Mouse (Mus musculus) liver, embryonic 13.5 days (tissue): ENCODE results near the gene Efs. TPM values are rescaled to one million over a fixed set of nuclear protein-coding genes. Genes with fewer than 3 reads are reported as not detected.
A peak's percentile ranks its signal among the peaks of the same experiment; 100 is the strongest.

Source experiments
- ATAC-seq: fragments of 200-750 bp; cut with Nextera tagmentation; 2 replicates; pipeline ENCODE4 v1.8.0; 2017; ENCODE audit warnings: low read depth, mild to moderate bottlenecking, moderate number of reproducible peaks, moderate library complexity
- DNase-seq: peaks from one replicate; pipeline ENCODE4 v3.0.0; 2022
- H3K27ac ChIP-seq: fragments of 300-500 bp; sonication (generic); 2 replicates; pipeline ENCODE4 v1.5.1; 2015; ENCODE audit warnings: moderate library complexity, mild to moderate bottlenecking, inconsistent platforms
- H3K27me3 ChIP-seq: fragments of 300-500 bp; sonication (generic); 2 replicates; pipeline ENCODE4 v1.6.1; 2015; ENCODE audit warnings: mild to moderate bottlenecking, inconsistent platforms
- H3K36me3 ChIP-seq: fragments of 300-500 bp; sonication (generic); 2 replicates; pipeline ENCODE4 v1.6.1; 2015; ENCODE audit warnings: mild to moderate bottlenecking, inconsistent platforms
- H3K4me1 ChIP-seq: fragments of 300-500 bp; sonication (generic); replicated peaks from 2 replicates; pipeline ENCODE4 v1.6.1; 2015; ENCODE audit warnings: inconsistent platforms
- H3K4me2 ChIP-seq: fragments of 300-500 bp; sonication (generic); 2 replicates; pipeline ENCODE4 v1.6.1; 2015; ENCODE audit warnings: inconsistent platforms, mild to moderate bottlenecking, moderate library complexity
- H3K4me3 ChIP-seq: fragments of 300-500 bp; sonication (generic); replicated peaks from 2 replicates; pipeline ENCODE4 v1.5.1; 2015; ENCODE audit warnings: mild to moderate bottlenecking, inconsistent platforms
- H3K9ac ChIP-seq: fragments of 300-500 bp; sonication (generic); 2 replicates; pipeline ENCODE4 v1.6.1; 2015; ENCODE audit warnings: mild to moderate bottlenecking, inconsistent platforms
- H3K9me3 ChIP-seq: fragments of 300-500 bp; sonication (generic); replicated peaks from 2 replicates; pipeline ENCODE4 v1.6.1; 2016; ENCODE audit warnings: inconsistent platforms
- WGBS: fragments of 180-500 bp; shearing (Covaris S2); methylation state at CpG from one replicate; pipeline ENCODE4 v1.1.7; 2015; ENCODE audit not compliant: insufficient replicate concordance; 5-methylcytosine and 5-hydroxymethylcytosine counted together
- microRNA counts: library from miRNA; unstranded; fragments of <30 nt; microRNA quantifications from one replicate; lab custom pipeline; 2016
- microRNA-seq: library from miRNA; unstranded; fragments of <30 nt; microRNA quantifications from one replicate; pipeline ENCODE4, GENCODE M21; 2016
- polyA plus RNA-seq: library from polyadenylated mRNA; unstranded; fragments of >200 nt; fragmentation: Nextera tagmentation; extraction: Ambion mirVana; gene quantifications from 2 replicates; pipeline ENCODE4 v1.2.1, GENCODE M21; 2015

Gene Efs
- polyA plus RNA-seq, 1 experiment from 2014 or later, result 0.71 TPM

DNA sequence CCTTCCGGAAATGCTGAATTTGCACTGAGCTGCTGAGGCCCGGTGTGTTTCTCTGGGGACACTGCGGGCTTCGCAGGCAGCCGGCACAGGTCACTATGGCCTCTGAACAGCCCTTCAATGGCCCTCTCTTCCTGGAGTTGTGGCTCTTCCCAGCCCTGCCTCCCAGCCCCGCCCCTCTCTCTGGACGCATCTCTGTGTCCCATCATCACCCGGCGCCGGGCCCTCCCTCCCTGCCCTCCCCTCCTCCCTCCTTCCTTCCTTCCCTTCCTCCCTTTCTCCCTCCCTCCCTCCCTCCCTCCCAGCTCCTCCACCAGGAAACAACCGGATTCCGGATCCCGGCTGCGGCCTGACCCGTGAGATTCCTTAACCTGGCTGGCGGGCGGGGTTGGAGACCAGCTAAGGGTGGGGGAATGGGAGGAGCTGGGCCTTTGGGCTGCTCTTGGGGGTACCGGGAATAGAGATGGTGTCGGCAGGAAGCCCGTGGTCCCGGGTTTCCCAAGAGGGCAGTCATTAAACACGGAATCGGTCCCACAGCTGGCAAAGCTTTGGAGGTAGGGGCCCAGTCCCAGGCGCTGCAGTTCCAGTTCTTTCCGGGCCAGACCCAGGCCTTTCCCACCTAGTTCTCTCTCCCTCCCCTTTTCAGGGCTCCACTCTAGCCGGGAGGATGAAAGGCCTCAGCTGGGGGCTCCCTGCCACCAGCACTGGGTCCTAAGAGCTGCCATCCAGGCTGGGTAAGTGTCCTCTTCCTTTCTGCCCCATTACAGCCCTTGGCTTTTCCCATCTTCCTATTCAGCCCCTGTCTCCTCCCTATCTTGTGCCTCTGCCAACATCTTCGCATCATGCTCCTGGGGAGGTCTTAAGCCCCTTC is 42.5 kb downstream of the Efs start, which contains the start of the genes Bcl2l2 and Gm20521:
Gene Bcl2l2 (plus strand): TSS at position 224 of the 868 bp plus-strand sequence.
Gene Gm20521 (plus strand): TSS at position 288 of the 868 bp plus-strand sequence.
- Histone ChIP-seq H3K4me2 (peak within 1 kb of the TSS; percentile 75), H3K9me3 (no peaks in the 10 kb centered on the region), H3K4me3 (peak within 1 kb of the TSS; percentile 65), H3K9ac (peak within 1 kb of the TSS; percentile 74), H3K36me3 (0 out of 2 replicates have a peak, but pooled peaks cover 4% of the 10 kb centered on the region), H3K4me1 (peaks cover 19% of the 10 kb centered on the region), H3K27me3 (no peaks in the 10 kb centered on the region), H3K27ac (peak within 1 kb of the TSS; percentile 79)
- ATAC-seq (peak; percentile 88), DNase-seq (peak; percentile 50)
- WGBS, result 2% methylated on average over 27 of the region's 27 CpGs

DNA sequence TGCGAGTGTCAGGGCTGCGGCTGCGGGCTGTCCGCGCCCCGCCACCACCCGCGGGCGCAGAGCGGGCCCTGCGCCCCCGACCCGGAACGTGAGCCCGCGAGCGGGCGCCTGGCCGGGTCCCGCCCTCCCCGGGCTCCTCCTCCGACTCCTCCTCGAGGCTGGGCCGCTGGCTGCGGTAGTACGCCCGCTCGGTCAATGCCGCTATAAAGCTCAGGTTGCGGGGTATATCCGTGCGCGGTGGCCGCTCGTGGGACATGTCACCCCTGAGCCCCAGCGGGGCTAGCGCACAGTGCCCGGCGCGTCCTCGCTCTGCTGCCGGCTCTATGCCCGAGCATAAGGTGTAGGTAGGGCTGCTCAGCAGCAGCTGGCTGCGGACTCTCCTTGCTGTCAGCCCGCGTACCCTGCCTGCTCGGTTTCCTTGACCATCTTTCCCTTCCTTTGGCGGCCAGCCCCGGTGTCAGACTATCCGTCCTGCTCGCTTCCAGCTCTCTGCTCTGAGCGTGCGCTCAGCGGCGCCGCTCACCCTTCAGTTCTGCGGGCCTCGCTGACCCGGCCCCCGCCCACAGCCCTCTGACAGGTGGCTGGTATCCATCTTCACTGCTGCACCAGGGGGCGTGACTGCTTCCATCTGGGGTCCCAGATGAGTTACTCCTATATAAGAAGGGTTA is 48.7 kb downstream of the Efs start, which contains the start of gene Ppp1r3e:
Gene Ppp1r3e (minus strand): TSS at position 503 of the 668 bp plus-strand sequence.
- DNase-seq (peak; percentile 50), ATAC-seq (peak; percentile 81)
- Histone ChIP-seq H3K9me3 (no peaks in the 10 kb centered on the region), H3K27me3 (no peaks in the 10 kb centered on the region), H3K36me3 (no peaks in the 10 kb centered on the region), H3K4me3 (peak within 1 kb of the TSS; percentile 75), H3K27ac (peak within 1 kb of the TSS; percentile 79), H3K4me1 (peaks cover 29% of the 10 kb centered on the region), H3K9ac (peak within 1 kb of the TSS; percentile 79), H3K4me2 (peak within 1 kb of the TSS; percentile 99)
- WGBS, result under 1% methylated on average over 59 of the region's 61 CpGs

DNA sequence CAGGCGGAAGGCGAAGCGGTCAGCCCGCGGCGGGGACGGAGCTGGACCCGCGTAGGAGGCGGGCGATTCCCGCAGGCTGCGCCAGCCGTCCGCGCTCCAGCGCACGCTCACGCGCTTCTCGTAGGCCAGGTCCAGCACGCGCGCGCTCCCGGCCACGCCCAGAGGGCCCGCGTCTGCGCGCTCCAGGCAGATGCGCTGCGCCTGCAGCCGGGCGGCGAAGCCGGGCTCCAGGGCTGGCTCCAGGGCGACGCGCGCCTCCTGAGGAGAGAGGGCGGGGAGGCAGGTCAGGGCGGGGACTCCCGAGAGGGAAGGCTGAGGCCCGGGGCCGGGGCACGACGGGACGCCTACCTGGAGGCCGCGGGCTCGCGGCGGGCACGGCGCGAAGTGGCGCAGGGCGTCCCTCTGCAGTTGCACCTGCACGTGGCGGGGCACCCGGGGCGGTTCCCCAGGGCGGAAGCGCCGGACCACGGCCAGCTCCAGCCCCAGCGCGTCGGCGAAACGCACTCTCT is 49.3 kb downstream of the Efs start:
- Histone ChIP-seq H3K27me3 (no peaks in the 10 kb centered on the region), H3K27ac (peak overlapping the region; percentile 79), H3K4me2 (peak overlapping the region; percentile 99), H3K9me3 (no peaks in the 10 kb centered on the region), H3K4me1 (peaks cover 29% of the 10 kb centered on the region), H3K4me3 (peak overlapping the region; percentile 75), H3K9ac (peak overlapping the region; percentile 79), H3K36me3 (no peaks in the 10 kb centered on the region)
- DNase-seq, result peak; percentile 88
- ATAC-seq, result peak; percentile 89
- under 1% methylated on average over 71 of the region's 72 CpGs for WGBS

DNA sequence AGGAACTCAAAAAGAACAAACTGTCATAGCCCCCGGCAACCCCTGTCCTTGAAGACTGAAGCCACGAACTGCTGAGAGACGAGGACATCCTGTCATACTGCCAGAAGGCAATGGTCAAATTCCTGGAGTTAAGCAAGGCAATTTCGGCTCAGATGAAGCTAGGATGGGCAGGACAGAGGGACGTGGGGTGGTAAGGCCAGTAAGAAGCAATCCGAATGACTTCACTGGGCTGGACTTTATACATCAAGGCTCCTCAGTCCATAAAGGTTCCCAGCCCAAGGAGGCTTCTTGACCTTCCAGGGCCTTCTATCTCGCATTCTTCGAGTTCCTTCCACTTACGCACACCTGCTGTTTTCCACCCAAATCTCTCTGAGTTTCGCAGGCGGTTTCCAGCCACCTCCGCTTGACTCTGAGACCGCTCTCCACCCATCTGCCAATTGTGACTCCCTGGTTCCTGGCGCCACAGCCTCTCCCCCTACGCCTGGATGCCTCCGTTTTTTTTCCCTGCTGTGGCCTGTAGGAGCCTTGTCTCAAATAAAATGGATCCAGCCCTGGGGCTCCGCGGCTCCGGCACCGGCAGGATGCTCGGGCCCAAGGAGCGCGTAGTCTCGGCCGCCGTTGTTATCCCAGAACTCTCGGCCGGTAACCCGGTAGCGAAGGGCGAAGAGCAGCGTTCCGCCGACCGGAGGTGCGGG is 49.9 kb downstream of the Efs start:
- no peak for DNase-seq
- peak; percentile 8 for ATAC-seq
- Histone ChIP-seq H3K27me3 (no peaks in the 10 kb centered on the region), H3K27ac (peak overlapping the region; percentile 79; the same call in 1 of the 2 replicates), H3K4me1 (peaks cover 29% of the 10 kb centered on the region), H3K4me2 (peak overlapping the region; percentile 99), H3K9me3 (no peaks in the 10 kb centered on the region), H3K36me3 (no peaks in the 10 kb centered on the region), H3K9ac (peak overlapping the region; percentile 79), H3K4me3 (peak overlapping the region; percentile 75)
- WGBS, result 2% methylated on average over 36 of the region's 36 CpGs

DNA sequence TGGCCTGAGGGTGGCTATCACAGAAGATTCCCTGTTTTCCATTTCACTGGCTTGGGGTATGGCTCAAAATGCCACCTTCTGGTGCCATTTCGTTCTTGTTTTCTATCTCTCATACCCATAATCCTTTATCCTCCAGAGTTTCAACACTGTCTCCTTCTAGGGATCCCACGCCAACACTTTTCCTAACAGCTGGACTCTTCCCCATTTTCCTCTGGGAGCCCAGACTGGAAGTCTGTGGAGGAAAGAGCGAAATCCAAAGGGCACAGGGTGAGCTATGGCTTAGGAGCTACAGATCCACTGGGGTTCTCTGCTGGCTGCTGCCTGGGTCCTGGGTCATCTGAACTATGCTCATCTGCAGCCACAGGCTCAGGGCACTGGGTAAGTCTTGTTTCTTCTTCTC is 51.8 kb downstream of the Efs start:
- DNase-seq, result no peak
- 75% methylated on average over 3 of the region's 3 CpGs for WGBS
- H3K4me3 ChIP-seq, result no peak overlapping the region
- no peak for ATAC-seq
- no peak overlapping the region; the same call in 1 of the 2 replicates for H3K27ac ChIP-seq
- no peaks in the 10 kb centered on the region for H3K9me3 ChIP-seq
- H3K27me3 ChIP-seq, result no peaks in the 10 kb centered on the region
- no peaks in the 10 kb centered on the region for H3K36me3 ChIP-seq
- no peak overlapping the region for H3K9ac ChIP-seq
- no peak overlapping the region for H3K4me2 ChIP-seq
- H3K4me1 ChIP-seq, result peaks cover 29% of the 10 kb centered on the region

DNA sequence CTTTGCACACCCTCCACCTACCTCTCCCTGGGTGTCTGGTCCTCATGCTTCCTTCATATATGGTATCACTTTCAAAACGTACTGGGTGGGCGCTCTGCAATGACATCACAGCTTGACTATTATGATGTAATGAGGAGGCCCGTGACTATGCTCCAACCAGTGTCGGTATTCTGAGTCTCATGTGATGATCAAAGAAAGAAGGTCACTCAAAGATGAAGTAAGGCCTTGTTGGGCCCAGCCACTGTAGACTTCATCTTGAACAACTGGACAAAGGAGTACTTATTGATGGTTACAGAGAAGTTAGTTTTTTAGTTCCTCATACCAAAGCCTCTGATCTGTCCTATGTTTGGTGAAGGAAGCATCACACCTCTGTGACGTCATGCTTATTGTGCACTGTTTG is 55.1 kb downstream of the Efs start, which contains the start of gene Homez:
Gene Homez (minus strand): TSS at position 101 of the 400 bp plus-strand sequence.
- 72% methylated on average over 5 of the region's 5 CpGs for WGBS
- DNase-seq, result no peak
- Histone ChIP-seq H3K9me3 (no peaks in the 10 kb centered on the region), H3K27ac (no peak within 1 kb of the TSS), H3K27me3 (no peaks in the 10 kb centered on the region), H3K4me1 (peaks cover 7% of the 10 kb centered on the region), H3K36me3 (no peaks in the 10 kb centered on the region), H3K4me3 (no peak within 1 kb of the TSS), H3K9ac (no peak within 1 kb of the TSS), H3K4me2 (no peak within 1 kb of the TSS)
- no peak for ATAC-seq

DNA sequence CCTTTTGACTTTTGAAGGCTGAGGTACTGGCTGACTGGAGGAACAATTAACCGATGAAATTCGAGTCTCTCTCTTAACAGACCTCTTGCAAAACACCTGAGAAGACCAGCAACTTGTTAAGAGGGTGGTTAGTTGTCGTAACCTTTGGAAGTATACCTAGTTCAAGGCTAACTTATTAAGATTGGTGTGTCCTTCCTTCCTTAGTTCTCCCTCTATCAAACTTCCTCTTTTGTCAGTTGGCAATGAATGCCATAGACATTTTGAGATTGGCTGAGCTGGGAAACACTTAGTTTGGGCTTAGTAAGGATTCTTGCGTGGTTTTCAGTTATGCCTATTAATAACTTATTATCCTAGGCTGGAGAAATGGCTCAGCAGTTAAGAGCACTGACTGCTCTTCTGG is 57.9 kb downstream of the Efs start:
- Histone ChIP-seq H3K9ac (no peak overlapping the region), H3K27ac (no peak overlapping the region), H3K9me3 (no peaks in the 10 kb centered on the region), H3K36me3 (no peaks in the 10 kb centered on the region), H3K27me3 (no peaks in the 10 kb centered on the region), H3K4me2 (no peak overlapping the region), H3K4me1 (peaks cover 16% of the 10 kb centered on the region), H3K4me3 (no peak overlapping the region)
- WGBS, result 56% methylated on average over 4 of the region's 4 CpGs
- DNase-seq (no peak), ATAC-seq (no peak)

DNA sequence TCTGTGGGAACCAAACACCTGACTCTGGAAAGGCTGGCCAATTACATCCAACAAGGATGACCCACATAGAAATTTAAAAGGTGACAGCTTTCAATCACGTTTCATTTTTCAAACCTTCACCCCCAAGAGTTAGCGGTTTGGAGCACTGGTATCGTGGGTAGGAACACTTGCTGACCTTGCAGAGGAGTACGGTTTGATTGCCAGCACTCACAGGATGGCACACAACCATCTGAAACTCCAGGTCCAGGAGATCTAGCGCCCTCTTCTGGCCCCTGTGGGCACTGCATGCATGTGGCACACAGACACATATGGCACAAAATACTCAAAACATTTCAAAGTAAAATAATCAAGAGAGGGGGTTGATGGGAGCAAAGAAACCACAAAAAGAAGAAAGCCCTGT is 59.0 kb downstream of the Efs start:
- Histone ChIP-seq H3K27ac (no peak overlapping the region), H3K4me2 (no peak overlapping the region), H3K4me1 (peaks cover 16% of the 10 kb centered on the region), H3K9me3 (no peaks in the 10 kb centered on the region), H3K27me3 (no peaks in the 10 kb centered on the region), H3K36me3 (no peaks in the 10 kb centered on the region), H3K9ac (no peak overlapping the region), H3K4me3 (no peak overlapping the region)
- no peak for DNase-seq
- no peak for ATAC-seq
- 48% methylated on average over 5 of the region's 5 CpGs for WGBS

MicroRNA genes within 50 kb of the gene (microRNA counts, 519-probe panel; counts per million panel counts)
- microRNA mmu-miR-208a (lab: Ali Mortazavi, UCI), result 2,032 counts per million, percentile 6 among the panel's probes with 10 or more counts
- 114 counts per million for microRNA mmu-miR-208b (lab: Ali Mortazavi, UCI)

Small RNAs within 50 kb of the gene (microRNA-seq; reads per million reads assigned to microRNA genes)
- 23.8 reads per million, percentile 35 among the genes with 10 or more reads in this experiment for gene Mir208a
- gene Mir208b, result 96.1 reads per million, percentile 50 among the genes with 10 or more reads in this experiment

Other genes with a start within 250 kb of the Efs start
- gene 1700123O20Rik, start 239.9 kb downstream of the Efs start, polyA plus RNA-seq, result 46.3 and 51.6 TPM in 2 replicates
- gene Acin1, start 239.2 kb downstream of the Efs start, polyA plus RNA-seq, result 62.5 and 68.7 TPM in 2 replicates
- gene Gm29776, start 227.3 kb downstream of the Efs start, polyA plus RNA-seq, result 0.03 and 0.05 TPM in 2 replicates
- 3.4 and 3.5 TPM in 2 replicates for gene Cebpe, start 214.0 kb downstream of the Efs start, polyA plus RNA-seq
- 2.1 and 3.6 TPM in 2 replicates for gene Slc7a8, start 144.2 kb downstream of the Efs start, polyA plus RNA-seq
- not detected in 2 replicates for gene Rnf212b, start 112.0 kb downstream of the Efs start, polyA plus RNA-seq
- 2.2 TPM in 2 replicates for gene Homez, start 55.2 kb downstream of the Efs start, polyA plus RNA-seq
- gene Ppp1r3e, start 48.6 kb downstream of the Efs start, polyA plus RNA-seq, result 0.41 and 0.50 TPM in 2 replicates
- 0.57 and 0.62 TPM in 2 replicates for gene Bcl2l2, start 42.7 kb downstream of the Efs start, polyA plus RNA-seq
- gene Gm20521, start 42.7 kb downstream of the Efs start, polyA plus RNA-seq, result 0.09 TPM in 1 of 2 replicates, not detected in the other
- gene Pabpn1, start 33.6 kb downstream of the Efs start, polyA plus RNA-seq, result 53.9 and 59.1 TPM in 2 replicates
- 2.0 and 2.1 TPM in 2 replicates for gene Slc22a17, start 13.0 kb downstream of the Efs start, polyA plus RNA-seq
- gene Il25, start 6.6 kb upstream of the Efs start, polyA plus RNA-seq, result not detected in 2 replicates
- gene Cmtm5, start 10.1 kb upstream of the Efs start, polyA plus RNA-seq, result 0.20 TPM in 1 of 2 replicates, not detected in the other
- 0.69 and 2.9 TPM in 2 replicates for gene Myh6, start 40.8 kb upstream of the Efs start, polyA plus RNA-seq
- not detected in 2 replicates for gene Gm17428, start 50.8 kb upstream of the Efs start, polyA plus RNA-seq
- 0.98 and 6.2 TPM in 2 replicates for gene Myh7, start 68.5 kb upstream of the Efs start, polyA plus RNA-seq
- 55.5 and 61.8 TPM in 2 replicates for gene Ngdn, start 89.3 kb upstream of the Efs start, polyA plus RNA-seq
- gene Zfhx2, start 166.2 kb upstream of the Efs start, polyA plus RNA-seq, result 1.1 and 1.2 TPM in 2 replicates
- 5.5 TPM in 2 replicates for gene Thtpa, start 168.7 kb upstream of the Efs start, polyA plus RNA-seq
- gene Ap1g2, start 180.5 kb upstream of the Efs start, polyA plus RNA-seq, result 26.1 and 27.6 TPM in 2 replicates
- 0.06 and 0.07 TPM in 2 replicates for gene Jph4, start 190.8 kb upstream of the Efs start, polyA plus RNA-seq